Mouse (Mus musculus): Measurements from ENCODE around the gene Sox10. TPM values are rescaled to one million over a fixed set of nuclear protein-coding genes. Genes with fewer than 3 reads are reported as not detected.

Sox10 gene
- 16.8 TPM in 2 replicates for polyA plus RNA-seq (2014; fragmentation: Nextera tagmentation; extraction: Ambion mirVana)

- Histone ChIP-seq H3K4me1 (ENCODE audit: control insufficient read depth, insufficient read depth, low read length) (no peaks in the 10 kb centered on the region), H3K36me3 (ENCODE audit: control insufficient read depth, insufficient read depth, low read length) (no peaks in the 10 kb centered on the region), H3K4me2 (replicated peaks; ENCODE audit: low read depth, low read length) (no peak within 1 kb of the TSS), H3K9me3 (ENCODE audit: control insufficient read depth, low read depth, low read length) (no peaks in the 10 kb centered on the region), H3K4me3 (ENCODE audit: low read depth, low read length) (peak within 1 kb of the TSS; percentile 24; the same call in 1 of the 2 replicates), H3K9ac (replicated peaks; ENCODE audit: low read depth, low read length) (no peak within 1 kb of the TSS), H3K27me3 (ENCODE audit: control insufficient read depth, insufficient read depth, low read length) (peaks cover 32% of the 10 kb centered on the region), H3K27ac (ENCODE audit: low read length) (peak within 1 kb of the TSS; percentile 50; the same call in 1 of the 2 replicates)
- WGBS: 55% methylated on average over 5 of the region's 5 CpGs
- no peak for ATAC-seq (ENCODE audit: insufficient number of reproducible peaks, insufficient read depth, low FRiP score, low read depth)
These were observed at the start of gene Sox10 for GRCm38 (mm10) chr15:79165140-79165539. Gene Sox10, minus strand, starts transcription at chr15:79165240.

GRCm38 (mm10) chr15:79213591-79213990, 48.6 kb upstream of the Sox10 start:
- ATAC-seq (ENCODE audit: insufficient number of reproducible peaks, insufficient read depth, low FRiP score, low read depth): no peak
- 73% methylated on average over 6 of the region's 6 CpGs for WGBS
- H3K4me3 ChIP-seq (ENCODE audit: low read depth, low read length): no peak overlapping the region
- no peaks in the 10 kb centered on the region for H3K4me1 ChIP-seq (ENCODE audit: control insufficient read depth, insufficient read depth, low read length)
- no peaks in the 10 kb centered on the region for H3K9me3 ChIP-seq (ENCODE audit: control insufficient read depth, low read depth, low read length)
- H3K36me3 ChIP-seq (ENCODE audit: control insufficient read depth, insufficient read depth, low read length): no peaks in the 10 kb centered on the region
- H3K27ac ChIP-seq (ENCODE audit: low read length): no peak overlapping the region
- H3K4me2 ChIP-seq (replicated peaks; ENCODE audit: low read depth, low read length): no peak overlapping the region
- H3K9ac ChIP-seq (replicated peaks; ENCODE audit: low read depth, low read length): no peak overlapping the region
- no peaks in the 10 kb centered on the region for H3K27me3 ChIP-seq (ENCODE audit: control insufficient read depth, insufficient read depth, low read length)

GRCm38 (mm10) chr15:79212750-79213446, 47.9 kb upstream of the Sox10 start:
- no peaks in the 10 kb centered on the region for H3K4me1 ChIP-seq (ENCODE audit: control insufficient read depth, insufficient read depth, low read length)
- H3K9ac ChIP-seq (replicated peaks; ENCODE audit: low read depth, low read length): no peak overlapping the region
- peak; percentile 44; the same call in 1 of the 2 replicates for ATAC-seq (ENCODE audit: insufficient number of reproducible peaks, insufficient read depth, low FRiP score, low read depth)
- H3K4me2 ChIP-seq (replicated peaks; ENCODE audit: low read depth, low read length): no peak overlapping the region
- no peaks in the 10 kb centered on the region for H3K9me3 ChIP-seq (ENCODE audit: control insufficient read depth, low read depth, low read length)
- H3K27ac ChIP-seq (ENCODE audit: low read length): no peak overlapping the region
- WGBS: 82% methylated on average over 26 of the region's 26 CpGs
- no peaks in the 10 kb centered on the region for H3K36me3 ChIP-seq (ENCODE audit: control insufficient read depth, insufficient read depth, low read length)
- no peak overlapping the region for H3K4me3 ChIP-seq (ENCODE audit: low read depth, low read length)
- H3K27me3 ChIP-seq (ENCODE audit: control insufficient read depth, insufficient read depth, low read length): no peaks in the 10 kb centered on the region

- Histone ChIP-seq H3K9me3 (ENCODE audit: control insufficient read depth, low read depth, low read length) (no peaks in the 10 kb centered on the region), H3K4me3 (ENCODE audit: low read depth, low read length) (no peak overlapping the region), H3K4me1 (ENCODE audit: control insufficient read depth, insufficient read depth, low read length) (no peaks in the 10 kb centered on the region), H3K9ac (replicated peaks; ENCODE audit: low read depth, low read length) (no peak overlapping the region), H3K4me2 (replicated peaks; ENCODE audit: low read depth, low read length) (no peak overlapping the region), H3K27me3 (ENCODE audit: control insufficient read depth, insufficient read depth, low read length) (no peaks in the 10 kb centered on the region), H3K27ac (ENCODE audit: low read length) (no peak overlapping the region), H3K36me3 (ENCODE audit: control insufficient read depth, insufficient read depth, low read length) (no peaks in the 10 kb centered on the region)
- no peak for ATAC-seq (ENCODE audit: insufficient number of reproducible peaks, insufficient read depth, low FRiP score, low read depth)
- 66% methylated on average over 2 of the region's 2 CpGs for WGBS
These were observed 45.3 kb upstream of the Sox10 start for GRCm38 (mm10) chr15:79210357-79210756.

- H3K9ac ChIP-seq (replicated peaks; ENCODE audit: low read depth, low read length): no peak overlapping the region
- no peak overlapping the region for H3K4me3 ChIP-seq (ENCODE audit: low read depth, low read length)
- H3K9me3 ChIP-seq (ENCODE audit: control insufficient read depth, low read depth, low read length): no peaks in the 10 kb centered on the region
- ATAC-seq (ENCODE audit: insufficient number of reproducible peaks, insufficient read depth, low FRiP score, low read depth): no peak; the same call in 1 of the 2 replicates
- no peak overlapping the region for H3K4me2 ChIP-seq (replicated peaks; ENCODE audit: low read depth, low read length)
- H3K27ac ChIP-seq (ENCODE audit: low read length): no peak overlapping the region
- H3K27me3 ChIP-seq (ENCODE audit: control insufficient read depth, insufficient read depth, low read length): no peaks in the 10 kb centered on the region
- H3K4me1 ChIP-seq (ENCODE audit: control insufficient read depth, insufficient read depth, low read length): no peaks in the 10 kb centered on the region
- no peaks in the 10 kb centered on the region for H3K36me3 ChIP-seq (ENCODE audit: control insufficient read depth, insufficient read depth, low read length)
- 78% methylated on average over 26 of the region's 27 CpGs for WGBS
These were observed 43.9 kb upstream of the Sox10 start for GRCm38 (mm10) chr15:79208758-79209439.

GRCm38 (mm10) chr15:79208211-79208610, 43.2 kb upstream of the Sox10 start:
- 64% methylated on average over 6 of the region's 6 CpGs for WGBS
- no peak for ATAC-seq (ENCODE audit: insufficient number of reproducible peaks, insufficient read depth, low FRiP score, low read depth)
- no peaks in the 10 kb centered on the region for H3K27me3 ChIP-seq (ENCODE audit: control insufficient read depth, insufficient read depth, low read length)

GRCm38 (mm10) chr15:79202575-79202974, 37.5 kb upstream of the Sox10 start:
- peaks cover 10% of the 10 kb centered on the region for H3K4me1 ChIP-seq (ENCODE audit: control insufficient read depth, insufficient read depth, low read length)
- H3K27ac ChIP-seq (ENCODE audit: low read length): no peak overlapping the region
- WGBS: 20% methylated on average over 10 of the region's 10 CpGs
- no peaks in the 10 kb centered on the region for H3K27me3 ChIP-seq (ENCODE audit: control insufficient read depth, insufficient read depth, low read length)
- H3K36me3 ChIP-seq (ENCODE audit: control insufficient read depth, insufficient read depth, low read length): no peaks in the 10 kb centered on the region
- no peaks in the 10 kb centered on the region for H3K9me3 ChIP-seq (ENCODE audit: control insufficient read depth, low read depth, low read length)
- no peak for ATAC-seq (ENCODE audit: insufficient number of reproducible peaks, insufficient read depth, low FRiP score, low read depth)
- H3K4me2 ChIP-seq (replicated peaks; ENCODE audit: low read depth, low read length): no peak overlapping the region
- no peak overlapping the region for H3K4me3 ChIP-seq (ENCODE audit: low read depth, low read length)
- H3K9ac ChIP-seq (replicated peaks; ENCODE audit: low read depth, low read length): no peak overlapping the region

More at GRCm38 (mm10) chr15:79208211-79208610, 43.2 kb upstream of the Sox10 start:
- H3K4me3 ChIP-seq (ENCODE audit: low read depth, low read length): no peak overlapping the region
- H3K27ac ChIP-seq (ENCODE audit: low read length): no peak overlapping the region
- no peak overlapping the region for H3K9ac ChIP-seq (replicated peaks; ENCODE audit: low read depth, low read length)
- H3K36me3 ChIP-seq (ENCODE audit: control insufficient read depth, insufficient read depth, low read length): no peaks in the 10 kb centered on the region
- H3K4me1 ChIP-seq (ENCODE audit: control insufficient read depth, insufficient read depth, low read length): no peaks in the 10 kb centered on the region
- no peaks in the 10 kb centered on the region for H3K9me3 ChIP-seq (ENCODE audit: control insufficient read depth, low read depth, low read length)
- no peak overlapping the region for H3K4me2 ChIP-seq (replicated peaks; ENCODE audit: low read depth, low read length)

- H3K9ac ChIP-seq (replicated peaks; ENCODE audit: low read depth, low read length): no peak overlapping the region
- no peak overlapping the region for H3K27ac ChIP-seq (ENCODE audit: low read length)
- no peaks in the 10 kb centered on the region for H3K27me3 ChIP-seq (ENCODE audit: control insufficient read depth, insufficient read depth, low read length)
- no peak overlapping the region for H3K4me2 ChIP-seq (replicated peaks; ENCODE audit: low read depth, low read length)
- H3K36me3 ChIP-seq (ENCODE audit: control insufficient read depth, insufficient read depth, low read length): no peaks in the 10 kb centered on the region
- peak; percentile 33; the same call in 1 of the 2 replicates for ATAC-seq (ENCODE audit: insufficient number of reproducible peaks, insufficient read depth, low FRiP score, low read depth)
- 24% methylated on average over 13 of the region's 13 CpGs for WGBS
- H3K4me1 ChIP-seq (ENCODE audit: control insufficient read depth, insufficient read depth, low read length): peaks cover 10% of the 10 kb centered on the region
- H3K4me3 ChIP-seq (ENCODE audit: low read depth, low read length): no peak overlapping the region
- no peaks in the 10 kb centered on the region for H3K9me3 ChIP-seq (ENCODE audit: control insufficient read depth, low read depth, low read length)
These were observed 36.6 kb upstream of the Sox10 start for GRCm38 (mm10) chr15:79201491-79202150.

Measured in stomach, embryonic 14.5 days (tissue).